Mouse (Mus musculus) adrenal gland, adult 8-10 months (tissue): ENCODE data around the gene Gm21118. TPM values are rescaled to one million over a fixed set of nuclear protein-coding genes. Genes with fewer than 3 reads are reported as not detected.
"Not testable (repeated sequence)": the region's sequence is repeated elsewhere in the genome, so short reads cannot be mapped to it uniquely, and the experiment has no call there.

Source experiments
- DNase-seq: peaks from one replicate; pipeline ENCODE4 v3.0.0; 2022
- total RNA-seq, 4 experiments: library from RNA; stranded (reverse); gene quantifications; 2 replicates each; pipeline ENCODE4 v1.2.4; 2022

Gm21118 gene
- not detected for total RNA-seq

DNA sequence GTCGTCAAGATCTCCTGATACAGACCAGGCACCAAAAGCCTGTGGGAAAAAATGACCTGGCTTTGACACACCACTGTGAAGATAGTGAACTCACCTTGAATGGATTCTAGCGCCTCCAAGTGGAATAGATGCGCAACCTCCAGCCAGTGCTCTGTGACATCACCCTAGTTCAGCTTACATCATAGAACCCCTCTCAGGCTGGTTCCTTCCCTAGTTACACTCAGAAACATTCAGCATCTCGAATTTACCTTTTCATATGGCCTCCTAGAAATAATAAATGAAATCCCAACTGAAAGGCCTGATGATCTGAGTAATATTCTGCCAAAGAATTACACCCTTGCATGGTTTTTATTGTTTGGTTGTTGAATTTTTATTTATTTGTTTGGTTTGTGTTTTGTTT is at the start of gene Gm21118:
Gene Gm21118 (minus strand): TSS at position 101 of the 400 bp plus-strand sequence.
- not testable (repeated sequence) for DNase-seq

DNA sequence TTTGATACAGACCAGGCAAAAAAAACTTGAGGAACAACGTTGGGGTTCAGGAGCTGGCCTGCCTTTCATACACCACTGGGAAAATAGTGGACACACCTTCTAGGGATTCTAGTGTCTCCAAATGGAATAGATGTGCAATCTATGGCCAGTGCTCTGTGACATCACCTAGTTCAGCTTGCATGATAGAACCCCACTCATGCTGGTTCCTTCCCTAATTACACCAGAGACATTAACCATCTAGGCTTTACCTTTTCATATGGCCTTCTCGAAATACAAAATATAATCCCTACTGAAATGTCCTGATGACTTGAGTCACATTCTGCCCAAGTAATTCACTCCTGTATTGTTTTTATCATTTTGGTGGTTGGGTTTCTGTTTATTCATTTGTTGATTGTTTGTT is 29.7 kb upstream of the Gm21118 start, which contains the start of the genes Gm29423 and Gm29644:
Gene Gm29423 (minus strand): TSS at position 101 of the 400 bp plus-strand sequence.
Gene Gm29644 (minus strand): TSS at position 157 of the 400 bp plus-strand sequence.
- DNase-seq = not testable (repeated sequence)

Other genes starting within 250 kb of the Gm21118 start
- not detected for gene Gm29423, start 29.6 kb upstream of the Gm21118 start, total RNA-seq
- gene Gm29644, start 29.7 kb upstream of the Gm21118 start, total RNA-seq = not detected
- not detected for gene Gm20888, start 168.2 kb upstream of the Gm21118 start, total RNA-seq